Mouse (Mus musculus) erythroid progenitor cell, adult 5-6 weeks (primary cell): ENCODE data around the gene Aggf1. TPM values are rescaled to one million over a fixed set of nuclear protein-coding genes. Genes with fewer than 3 reads are reported as not detected.

Source experiments
- ATAC-seq: replicated peaks from 2 replicates; pipeline ENCODE4 v1.8.0; 2016; ENCODE audit warnings: moderate number of reproducible peaks, mild to moderate bottlenecking, moderate TSS enrichment, inconsistent platforms; ENCODE audit not compliant: poor library complexity, low FRiP score, severe bottlenecking
- total RNA-seq, 2 experiments: library from RNA; stranded (forward) in 1 of 2; stranded (reverse) in 1 of 2; fragments of 150-400 nt in 1 of 2; fragments of 186-747, 209-891 nt in 1 of 2; gene quantifications; 2 replicates each; pipeline versions ENCODE4 v1.2.3 to v1.2.4; 2015 to 2017; ENCODE audit warnings: low replicate concordance in 2 of 2

The Aggf1 gene
- total RNA-seq, 2 experiments from 2014 or later: 14.3 to 22.2 TPM

DNA sequence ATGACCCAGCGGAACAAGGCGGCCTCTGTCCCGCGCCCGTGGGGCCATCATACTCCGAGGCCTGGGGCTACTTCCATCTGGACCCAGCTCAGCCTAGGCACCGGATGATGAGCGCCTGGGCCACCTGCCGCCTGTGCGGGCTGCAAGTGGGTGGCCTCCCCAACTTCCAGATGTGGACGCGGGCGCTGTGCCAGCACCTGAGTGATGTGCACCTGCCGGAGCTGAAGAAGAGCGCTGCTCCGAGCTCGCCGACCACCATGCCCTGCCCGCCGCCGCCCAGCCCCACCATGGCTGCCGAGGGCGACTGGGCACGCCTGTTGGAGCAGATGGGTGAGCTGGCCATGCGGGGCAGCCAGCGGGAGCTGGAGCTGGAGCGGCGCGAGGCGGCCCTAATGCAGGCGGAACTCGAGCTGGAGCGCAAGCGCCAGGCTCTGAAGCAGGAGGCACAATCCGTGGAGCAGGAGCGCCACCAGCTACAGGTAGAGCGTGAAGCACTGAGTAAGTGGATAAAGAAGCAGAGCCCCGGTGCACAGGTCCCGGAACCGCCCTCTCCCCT is 39.0 kb downstream of the Aggf1 start:
- peak; percentile 26; the same call in 1 of the 2 replicates for ATAC-seq

DNA sequence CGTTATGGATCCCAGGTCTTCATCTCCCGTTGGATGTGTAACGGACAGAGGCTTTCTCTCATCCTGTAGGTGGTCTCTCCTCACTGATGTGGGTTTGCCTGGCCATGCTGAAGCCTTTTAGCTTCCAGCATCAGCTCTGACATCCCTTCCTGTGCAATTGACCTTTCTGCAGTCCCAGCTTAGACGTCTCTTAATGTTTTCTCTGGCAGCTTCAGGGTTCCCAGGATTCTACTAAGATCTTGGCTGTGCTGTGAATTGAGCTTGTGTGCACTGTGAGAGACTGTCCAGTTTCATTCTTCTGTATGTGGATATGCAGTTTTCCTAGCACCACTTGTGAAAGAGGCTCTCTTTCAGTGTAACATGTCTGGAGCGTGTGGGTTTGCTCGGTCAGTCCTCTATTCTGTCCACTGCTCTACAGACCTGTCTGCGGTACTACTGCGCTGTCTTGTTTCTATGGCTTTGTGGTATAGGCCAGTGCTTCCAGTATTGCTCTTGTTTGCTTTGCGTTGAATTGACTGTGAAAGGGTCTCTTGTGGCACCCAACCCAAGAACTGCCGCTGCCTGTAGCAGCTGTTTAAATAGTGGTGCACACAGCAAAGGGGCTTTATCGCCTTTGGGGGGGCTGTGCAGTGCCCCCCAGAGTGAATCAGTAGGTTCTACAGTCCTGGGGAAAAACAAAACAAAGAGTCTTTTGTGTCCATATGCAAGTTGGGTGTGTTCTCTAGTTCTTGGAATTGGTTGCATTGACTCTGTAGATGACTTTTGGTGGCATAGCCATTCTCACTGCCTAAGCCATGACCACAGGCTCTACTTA is 42.9 kb downstream of the Aggf1 start:
- no peak for ATAC-seq

DNA sequence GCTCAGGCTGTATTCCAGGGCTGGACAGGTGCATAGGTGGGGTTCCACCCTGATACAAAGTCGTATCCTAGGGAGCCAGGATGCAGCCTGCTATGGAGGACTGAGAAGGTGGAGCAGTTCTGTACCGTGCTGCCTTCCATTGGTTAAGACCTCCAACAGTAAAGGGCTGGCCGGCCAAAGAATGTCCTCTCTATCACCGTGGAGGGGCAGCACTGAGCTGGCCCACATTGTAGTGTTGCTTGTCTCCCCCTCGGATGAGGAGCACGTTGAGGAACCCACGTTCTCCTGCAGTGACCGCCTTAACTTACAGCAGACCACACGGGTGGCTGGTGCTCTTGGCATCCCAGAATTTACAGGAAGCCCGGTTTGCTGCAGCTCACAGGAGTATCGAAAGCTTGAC is 44.6 kb downstream of the Aggf1 start:
- no peak for ATAC-seq

DNA sequence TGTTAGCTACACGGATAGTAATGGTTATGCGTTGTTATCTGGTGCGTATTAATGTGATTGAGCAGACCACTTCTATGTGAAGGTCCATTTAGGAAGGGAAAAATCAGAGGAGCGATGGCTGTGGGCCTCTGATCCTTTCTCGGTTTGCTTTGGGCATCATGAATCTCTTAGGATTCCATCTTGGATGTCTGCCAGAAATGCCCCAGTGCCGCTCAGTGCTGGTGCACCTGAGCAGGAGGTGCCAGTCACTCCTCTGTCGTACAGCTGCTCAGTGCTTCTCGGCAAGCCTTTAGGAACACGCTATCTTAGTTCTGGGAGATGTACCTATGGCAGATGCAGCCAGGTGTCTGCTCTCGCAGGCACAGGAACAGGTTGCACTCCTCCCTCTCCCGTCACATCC is 46.4 kb downstream of the Aggf1 start:
- no peak for ATAC-seq

DNA sequence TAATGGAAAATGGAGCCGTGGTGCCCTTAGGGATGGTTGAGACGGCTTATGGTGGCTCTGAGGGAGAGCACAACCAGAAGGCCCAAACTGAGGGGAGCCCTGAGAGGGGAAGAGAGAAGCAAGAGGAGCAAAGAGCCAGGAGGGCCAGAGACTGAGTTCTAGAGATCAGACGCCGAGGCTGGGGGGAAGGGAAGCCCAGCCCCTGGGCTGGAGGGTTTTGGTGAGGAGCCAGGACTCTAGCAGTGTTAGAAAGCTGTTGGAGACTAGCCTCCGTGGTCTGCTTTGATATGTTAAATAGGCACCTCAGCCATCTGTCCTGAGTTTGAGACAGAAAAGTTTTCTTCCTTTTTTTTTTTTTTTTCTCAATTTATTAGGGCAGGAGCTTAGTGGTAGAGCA is 47.8 kb downstream of the Aggf1 start:
- ATAC-seq: no peak

DNA sequence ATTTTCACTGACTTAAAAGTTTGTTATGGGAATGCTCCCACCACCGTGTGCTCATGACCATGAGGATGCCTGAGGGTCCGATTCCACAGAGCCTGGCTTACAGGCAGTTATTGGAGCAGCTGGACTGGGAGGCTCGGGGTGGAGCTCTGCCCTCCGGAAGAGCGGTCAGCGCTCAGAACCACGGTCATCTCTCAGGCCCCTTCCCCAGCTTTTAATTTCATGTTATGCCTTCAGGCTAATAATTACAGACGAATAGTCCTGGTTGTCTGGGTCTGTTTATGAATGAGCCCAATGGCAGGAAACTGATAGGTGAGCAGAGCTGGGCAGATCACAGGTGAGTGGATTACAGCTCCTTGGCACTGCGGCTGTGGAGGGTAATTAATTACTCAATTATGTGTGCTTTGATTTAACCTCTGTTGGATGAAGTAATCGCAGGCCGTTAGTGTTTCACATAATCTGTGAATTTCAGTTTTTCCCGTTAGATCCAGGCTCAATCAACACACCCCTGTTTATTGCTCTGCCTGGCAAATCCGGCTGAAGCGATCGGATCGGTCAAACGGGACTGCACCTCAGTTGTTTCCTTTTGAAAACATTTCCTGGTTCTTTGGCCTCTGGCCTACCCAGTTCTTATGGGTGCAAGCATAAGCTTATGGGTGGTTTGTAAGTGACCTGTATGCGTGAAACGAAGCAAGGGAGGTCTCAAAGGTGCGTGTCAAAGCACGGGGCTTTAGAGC is 48.4 kb downstream of the Aggf1 start:
- no peak for ATAC-seq

DNA sequence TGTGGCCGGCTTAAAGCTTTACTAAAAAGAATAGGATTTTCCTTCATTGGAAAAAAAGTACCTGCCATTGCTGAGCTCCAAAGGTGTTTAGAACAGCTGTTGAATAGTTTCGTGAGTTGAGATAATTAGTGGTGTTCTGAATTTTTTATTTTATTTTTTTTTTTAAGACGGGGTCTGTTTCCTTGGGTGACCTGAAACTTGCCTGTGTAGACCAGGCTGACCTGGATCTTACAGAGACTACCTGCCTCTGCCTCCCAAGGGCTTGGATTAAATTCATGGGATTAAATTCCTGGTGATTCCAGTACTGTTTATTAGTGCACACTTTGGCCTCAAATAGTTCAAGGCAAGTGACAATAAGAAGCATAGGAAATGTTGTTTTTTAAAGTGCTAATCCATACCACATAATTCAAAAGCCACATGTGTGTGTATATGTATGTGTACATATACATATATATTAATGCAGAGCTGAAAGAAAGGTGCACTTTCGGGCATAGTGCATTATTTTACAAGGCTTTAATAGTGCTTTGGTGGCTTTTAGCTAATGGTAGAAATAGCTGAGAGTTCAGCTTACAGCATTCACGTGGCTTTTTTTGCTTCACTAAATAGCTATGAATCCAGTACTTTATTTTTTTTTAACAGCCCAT is 49.1 kb downstream of the Aggf1 start:
- no peak for ATAC-seq

DNA sequence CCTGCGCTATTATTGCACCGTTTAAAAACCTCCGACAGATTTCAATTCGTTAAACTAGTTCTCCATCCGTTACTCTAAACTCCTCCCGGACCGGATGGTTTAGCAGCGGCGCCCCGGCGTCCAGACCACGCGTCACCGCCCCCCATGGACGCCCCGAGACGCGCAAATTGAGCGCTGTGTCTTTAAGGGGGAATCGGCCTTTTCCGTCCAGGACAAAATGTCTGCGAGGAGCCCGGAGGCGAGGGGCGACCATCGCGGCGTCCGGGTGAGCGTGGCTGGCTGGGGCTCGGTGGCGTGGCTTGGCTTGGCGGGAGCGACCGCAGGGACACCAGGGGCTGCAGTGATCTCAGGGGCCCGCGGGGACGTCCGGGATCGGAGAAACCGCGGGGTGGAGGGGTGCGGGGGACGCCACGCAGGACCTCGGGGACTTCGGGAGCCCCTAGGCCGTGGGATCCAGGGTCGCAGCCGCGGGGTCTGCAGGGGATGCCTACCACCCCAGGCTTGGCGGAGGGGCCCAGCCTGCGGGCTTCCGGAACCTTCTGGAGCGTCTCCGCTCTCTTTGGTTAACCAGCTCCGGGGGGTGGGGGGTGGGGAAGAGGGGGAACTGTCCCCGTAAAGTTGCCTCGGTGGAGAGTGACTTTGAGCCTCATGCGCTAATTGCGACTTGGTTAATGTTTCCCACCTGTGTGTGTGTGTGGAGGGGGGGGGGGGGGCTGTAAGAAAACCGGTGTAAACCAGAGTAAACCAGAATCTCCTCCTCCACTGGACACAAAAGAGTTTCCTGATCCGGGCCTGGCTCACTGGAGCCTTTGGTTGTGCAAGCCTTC is 49.9 kb downstream of the Aggf1 start:
- no peak for ATAC-seq

DNA sequence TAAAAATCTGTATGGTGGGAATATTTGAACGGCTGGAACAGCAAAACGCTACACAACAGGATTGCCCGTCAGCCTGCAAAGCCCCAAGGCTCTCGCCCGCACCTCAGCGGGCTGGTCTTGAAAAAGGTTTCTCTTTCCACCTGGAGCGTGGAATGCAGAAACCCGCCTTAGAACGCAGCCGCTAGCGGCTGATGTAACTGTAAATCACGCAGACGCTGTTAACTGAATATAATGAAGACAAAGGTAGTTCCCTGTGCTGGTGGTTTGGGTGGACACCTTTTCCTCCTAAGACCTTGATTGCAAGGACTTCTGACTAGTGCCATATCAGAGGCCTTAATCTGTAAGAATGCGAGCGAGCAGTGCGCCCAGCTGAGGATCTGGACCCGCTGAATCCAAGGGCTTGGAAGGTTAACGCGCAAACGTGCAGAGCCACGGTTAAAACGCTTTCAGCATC is 50.5 kb downstream of the Aggf1 start:
- ATAC-seq: no peak

DNA sequence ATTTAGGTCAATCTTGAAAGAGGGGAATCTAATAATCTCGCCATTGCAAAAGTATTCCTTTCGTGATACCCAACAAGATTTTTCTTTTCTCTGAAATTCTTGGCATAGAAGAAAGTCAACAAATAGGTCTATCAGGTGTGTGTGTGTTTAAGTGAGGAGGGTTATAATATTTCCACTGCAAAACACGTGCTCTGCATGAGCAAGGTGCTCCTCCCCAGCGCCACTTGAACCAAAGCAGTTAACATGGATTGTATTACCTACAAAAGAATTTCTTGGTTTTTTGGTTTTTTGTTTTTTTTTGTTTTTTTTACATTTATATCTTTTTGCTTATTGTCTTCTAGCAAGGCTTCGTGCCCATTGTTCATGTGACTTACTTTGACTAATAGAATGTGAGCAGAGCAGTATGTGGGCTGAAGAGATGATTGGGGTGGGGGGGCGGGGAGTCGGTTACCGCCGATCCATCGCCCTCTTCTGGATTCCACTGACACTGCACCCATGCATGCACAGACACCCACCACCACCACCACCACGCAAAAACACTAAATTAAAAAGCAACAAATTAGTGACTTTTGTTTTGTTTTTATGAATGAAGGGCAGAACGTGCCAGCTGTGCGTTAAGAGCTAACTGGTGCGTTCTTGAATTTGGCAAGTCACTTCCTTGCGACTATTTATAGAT is 51.1 kb downstream of the Aggf1 start:
- ATAC-seq: no peak

DNA sequence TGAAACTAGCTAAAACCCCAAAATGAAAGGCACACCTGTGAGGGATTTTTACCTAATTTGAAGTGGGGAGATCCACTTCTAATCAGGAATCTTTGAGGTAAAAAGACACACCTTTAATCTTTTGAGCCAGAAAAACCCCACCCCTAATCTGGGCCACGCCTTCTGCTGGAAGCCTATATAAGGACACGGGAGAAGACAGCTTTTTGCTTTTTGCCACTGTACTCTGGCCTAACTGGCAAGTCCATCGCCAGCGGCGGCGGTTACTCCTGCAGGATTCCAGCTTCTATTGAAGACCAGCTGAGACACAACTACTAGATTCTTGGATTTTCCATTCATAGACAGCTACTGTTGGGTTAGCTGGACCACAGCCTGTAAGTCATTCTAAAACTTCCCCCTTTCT is 51.8 kb downstream of the Aggf1 start, which contains the start of gene Zbed3:
Gene Zbed3, plus strand, starts transcription at position 213 of the 400 bp plus-strand sequence.
- ATAC-seq: no peak

DNA sequence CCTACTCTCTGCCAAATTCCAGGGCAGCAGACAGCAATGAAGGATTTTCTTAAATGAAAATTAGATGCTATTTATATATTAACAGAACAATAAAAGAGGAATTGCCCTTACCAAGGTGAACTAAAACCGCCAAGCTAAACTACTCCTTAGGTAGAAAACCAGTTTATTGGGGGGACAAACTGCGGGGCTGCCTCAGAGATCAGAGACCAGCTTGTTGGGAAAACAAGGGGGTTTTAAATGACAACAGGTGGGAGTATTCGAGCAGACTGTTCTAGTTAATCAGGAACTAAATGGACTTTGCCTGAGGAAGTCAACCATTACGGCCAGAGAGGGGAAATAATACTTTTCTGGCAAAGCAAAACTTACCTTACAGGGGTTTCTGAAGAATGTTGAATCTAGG is 54.7 kb downstream of the Aggf1 start:
- ATAC-seq: no peak

DNA sequence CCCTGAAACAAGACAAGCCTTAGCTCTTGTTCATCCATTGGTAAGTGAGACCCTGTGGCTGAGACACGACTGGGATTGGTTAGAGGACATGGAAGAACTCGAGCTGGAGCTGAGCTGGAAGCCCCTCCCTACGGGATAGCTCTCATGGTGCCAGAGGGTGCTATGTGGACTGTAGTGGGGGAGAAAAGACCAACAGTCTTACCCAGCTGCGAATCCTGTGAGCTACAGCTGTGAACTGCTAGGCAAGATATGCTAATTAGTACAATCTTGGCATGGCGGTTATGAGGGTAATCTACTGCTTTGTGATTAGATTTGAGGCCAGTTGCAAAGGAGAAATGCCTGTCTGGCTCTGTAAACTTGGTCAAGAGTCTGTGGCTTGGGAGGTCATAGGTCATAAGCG is 56.0 kb downstream of the Aggf1 start:
- no peak for ATAC-seq

DNA sequence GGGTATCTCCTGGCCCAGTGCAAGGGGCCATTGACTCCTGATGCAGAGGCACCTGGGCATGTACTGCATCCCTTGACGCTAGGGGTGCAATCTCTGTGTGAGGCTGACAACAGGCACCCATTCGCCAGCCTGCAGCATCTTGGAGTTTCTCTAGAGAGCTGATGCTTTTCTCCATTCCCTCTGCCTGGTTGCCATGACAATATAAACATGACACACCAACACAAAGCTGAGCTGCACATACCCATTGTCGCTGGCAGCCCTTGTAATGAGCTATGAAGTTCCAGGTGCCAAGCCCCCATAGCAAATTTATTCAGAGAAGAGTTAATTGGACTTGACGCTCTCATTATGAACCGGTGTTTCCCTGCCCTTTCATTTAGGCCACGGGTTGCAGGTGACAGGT is 63.1 kb downstream of the Aggf1 start:
- ATAC-seq: no peak

DNA sequence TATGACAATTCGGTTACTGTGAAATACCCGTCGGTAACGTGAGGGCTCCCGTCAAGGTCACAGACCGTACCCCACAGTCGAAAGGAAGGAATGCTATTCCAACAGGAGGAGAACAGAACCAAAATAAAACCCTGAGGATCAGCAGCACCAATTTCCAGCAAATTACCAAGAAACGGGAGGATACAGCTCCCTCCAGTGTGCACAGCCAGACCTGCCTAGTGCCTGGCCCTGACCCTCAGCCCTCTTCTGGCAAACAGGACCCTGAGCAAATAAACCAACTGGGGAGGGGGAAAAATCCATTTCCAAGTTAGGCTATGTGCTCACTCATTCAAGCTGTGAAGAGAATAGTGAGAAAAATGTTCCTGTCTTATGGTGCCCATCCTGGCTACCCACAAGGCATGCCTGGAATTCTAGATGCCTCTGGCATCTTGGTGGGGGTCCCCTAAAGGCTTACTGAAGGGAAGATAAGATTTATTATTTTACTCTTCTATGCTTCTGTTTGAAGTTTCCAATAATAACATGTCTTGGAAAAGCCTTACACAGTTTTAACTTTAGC is 68.0 kb downstream of the Aggf1 start:
- ATAC-seq: no peak

DNA sequence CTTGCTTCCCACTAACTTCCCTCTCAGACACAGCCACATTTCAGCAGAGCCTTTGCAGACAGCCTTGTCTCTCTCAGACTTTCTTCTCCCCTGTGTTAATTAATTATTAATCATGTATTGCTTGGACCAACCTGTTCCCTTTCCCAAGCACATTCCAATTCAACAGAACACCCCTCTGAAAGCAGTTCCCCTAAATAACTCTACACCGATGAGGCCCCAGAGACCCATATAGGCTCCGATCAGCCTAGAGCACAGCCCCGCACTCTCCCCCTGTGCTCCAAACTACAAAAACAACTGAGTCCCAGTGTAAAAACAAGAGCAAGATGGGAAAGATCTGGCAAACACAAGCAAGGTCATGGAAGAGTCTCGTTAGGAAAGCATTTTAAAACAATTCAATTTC is 68.6 kb downstream of the Aggf1 start:
- no peak for ATAC-seq
